Mouse (Mus musculus): Measurements from ENCODE around the gene Gm3286.
"Not testable (repeated sequence)": the region's sequence is repeated elsewhere in the genome, so short reads cannot be mapped to it uniquely, and the experiment has no call there.

Gene Gm3286

GRCm38 (mm10) chr5:95510458-95510857, at the start of gene Gm3286:
Gene Gm3286 (plus strand): TSS chr5:95510758.
- not testable (repeated sequence) for DNase-seq
